Mouse (Mus musculus): ENCODE data around the gene Prr5. TPM values are rescaled to one million over a fixed set of nuclear protein-coding genes. Genes with fewer than 3 reads are reported as not detected.

Prr5 gene
- polyA plus RNA-seq, 1 experiment from 2014 or later: 20.3 TPM

- 79% methylated on average over 5 of the region's 5 CpGs for WGBS
- no peak overlapping the region for H3K9ac ChIP-seq (ENCODE audit: low read length)
- no peak for TF ChIP-seq EP300 (optimal IDR thresholded peaks at IDR 0.05)
- no peak for TF ChIP-seq CTCF (IDR thresholded peaks at IDR 0.05; ENCODE audit: low read depth)
Observed at GRCm38 (mm10) chr15:84627308-84627707, 42.1 kb upstream of the Prr5 start.

GRCm38 (mm10) chr15:84629680-84630079 is 39.7 kb upstream of the Prr5 start:
- Histone ChIP-seq H3K4me2 (replicated peaks; ENCODE audit: low read depth) (no peak overlapping the region), H3K4me1 (replicated peaks; ENCODE audit: control insufficient read depth, insufficient read depth) (no peaks in the 10 kb centered on the region), H3K27me3 (ENCODE audit: control insufficient read depth, insufficient read depth, low read length) (no peaks in the 10 kb centered on the region), H3K9ac (ENCODE audit: low read length) (no peak overlapping the region), H3K36me3 (ENCODE audit: control insufficient read depth, insufficient read depth, low read length) (no peaks in the 10 kb centered on the region), H3K4me3 (ENCODE audit: low read depth, low read length) (no peak overlapping the region), H3K9me3 (ENCODE audit: control insufficient read depth, low read length) (no peaks in the 10 kb centered on the region), H3K27ac (replicated peaks) (no peak overlapping the region)
- DNase-seq (ENCODE audit: low spot score) (peak; percentile 78), ATAC-seq (ENCODE audit: low FRiP score, low TSS enrichment) (no peak)
- 22% methylated on average over 3 of the region's 3 CpGs for WGBS
- TF ChIP-seq EP300 (optimal IDR thresholded peaks at IDR 0.05) (no peak), CTCF (IDR thresholded peaks at IDR 0.05; ENCODE audit: low read depth) (peak; percentile 84)

More at GRCm38 (mm10) chr15:84627308-84627707, 42.1 kb upstream of the Prr5 start:
- no peaks in the 10 kb centered on the region for H3K36me3 ChIP-seq (ENCODE audit: control insufficient read depth, insufficient read depth, low read length)
- H3K27me3 ChIP-seq (ENCODE audit: control insufficient read depth, insufficient read depth, low read length): no peaks in the 10 kb centered on the region
- DNase-seq (ENCODE audit: low spot score) (no peak), ATAC-seq (ENCODE audit: low FRiP score, low TSS enrichment) (no peak)
- no peaks in the 10 kb centered on the region for H3K9me3 ChIP-seq (ENCODE audit: control insufficient read depth, low read length)
- no peaks in the 10 kb centered on the region for H3K4me1 ChIP-seq (replicated peaks; ENCODE audit: control insufficient read depth, insufficient read depth)
- no peak overlapping the region for H3K4me2 ChIP-seq (replicated peaks; ENCODE audit: low read depth)
- no peak overlapping the region for H3K27ac ChIP-seq (replicated peaks)
- H3K4me3 ChIP-seq (ENCODE audit: low read depth, low read length): no peak overlapping the region

- H3K27ac ChIP-seq (replicated peaks): no peak overlapping the region
- DNase-seq (ENCODE audit: low spot score) (peak; percentile 85), ATAC-seq (ENCODE audit: low FRiP score, low TSS enrichment) (peak; percentile 56; the same call in 1 of the 2 replicates)
- no peaks in the 10 kb centered on the region for H3K9me3 ChIP-seq (ENCODE audit: control insufficient read depth, low read length)
- no peaks in the 10 kb centered on the region for H3K36me3 ChIP-seq (ENCODE audit: control insufficient read depth, insufficient read depth, low read length)
- H3K4me2 ChIP-seq (replicated peaks; ENCODE audit: low read depth): no peak overlapping the region
- H3K4me3 ChIP-seq (ENCODE audit: low read depth, low read length): no peak overlapping the region
- H3K9ac ChIP-seq (ENCODE audit: low read length): no peak overlapping the region
- H3K4me1 ChIP-seq (replicated peaks; ENCODE audit: control insufficient read depth, insufficient read depth): no peaks in the 10 kb centered on the region
- TF ChIP-seq CTCF (IDR thresholded peaks at IDR 0.05; ENCODE audit: low read depth) (peak; percentile 99), EP300 (optimal IDR thresholded peaks at IDR 0.05) (no peak)
- 2% methylated on average over 7 of the region's 7 CpGs for WGBS
- no peaks in the 10 kb centered on the region for H3K27me3 ChIP-seq (ENCODE audit: control insufficient read depth, insufficient read depth, low read length)
Observed at GRCm38 (mm10) chr15:84631560-84631959, 37.9 kb upstream of the Prr5 start.

GRCm38 (mm10) chr15:84634361-84634760 is 35.1 kb upstream of the Prr5 start:
- H3K4me3 ChIP-seq (ENCODE audit: low read depth, low read length): no peak overlapping the region
- no peak overlapping the region for H3K27ac ChIP-seq (replicated peaks)
- H3K4me2 ChIP-seq (replicated peaks; ENCODE audit: low read depth): no peak overlapping the region
- no peak overlapping the region for H3K9ac ChIP-seq (ENCODE audit: low read length)
- no peaks in the 10 kb centered on the region for H3K9me3 ChIP-seq (ENCODE audit: control insufficient read depth, low read length)
- TF ChIP-seq CTCF (IDR thresholded peaks at IDR 0.05; ENCODE audit: low read depth) (no peak), EP300 (optimal IDR thresholded peaks at IDR 0.05) (no peak)
- no peaks in the 10 kb centered on the region for H3K4me1 ChIP-seq (replicated peaks; ENCODE audit: control insufficient read depth, insufficient read depth)
- DNase-seq (ENCODE audit: low spot score) (no peak), ATAC-seq (ENCODE audit: low FRiP score, low TSS enrichment) (no peak)
- no peaks in the 10 kb centered on the region for H3K27me3 ChIP-seq (ENCODE audit: control insufficient read depth, insufficient read depth, low read length)
- no peaks in the 10 kb centered on the region for H3K36me3 ChIP-seq (ENCODE audit: control insufficient read depth, insufficient read depth, low read length)
- 50% methylated on average over 3 of the region's 3 CpGs for WGBS

GRCm38 (mm10) chr15:84638405-84638804 is 31.0 kb upstream of the Prr5 start:
- Histone ChIP-seq H3K36me3 (ENCODE audit: control insufficient read depth, insufficient read depth, low read length) (no peaks in the 10 kb centered on the region), H3K4me3 (ENCODE audit: low read depth, low read length) (no peak overlapping the region), H3K27ac (replicated peaks) (peak overlapping the region; percentile 90), H3K4me1 (replicated peaks; ENCODE audit: control insufficient read depth, insufficient read depth) (peaks cover 7% of the 10 kb centered on the region; the same call in 1 of the 2 replicates), H3K27me3 (ENCODE audit: control insufficient read depth, insufficient read depth, low read length) (no peaks in the 10 kb centered on the region), H3K9ac (ENCODE audit: low read length) (no peak overlapping the region), H3K4me2 (replicated peaks; ENCODE audit: low read depth) (no peak overlapping the region), H3K9me3 (ENCODE audit: control insufficient read depth, low read length) (no peaks in the 10 kb centered on the region)
- DNase-seq (ENCODE audit: low spot score): no peak
- no peak for ATAC-seq (ENCODE audit: low FRiP score, low TSS enrichment)
- TF ChIP-seq CTCF (IDR thresholded peaks at IDR 0.05; ENCODE audit: low read depth): no peak

- ATAC-seq (ENCODE audit: low FRiP score, low TSS enrichment) (peak; percentile 12; the same call in 1 of the 2 replicates), DNase-seq (ENCODE audit: low spot score) (no peak)
- H3K36me3 ChIP-seq (ENCODE audit: control insufficient read depth, insufficient read depth, low read length): no peaks in the 10 kb centered on the region
- no peak overlapping the region for H3K4me2 ChIP-seq (replicated peaks; ENCODE audit: low read depth)
- H3K27me3 ChIP-seq (ENCODE audit: control insufficient read depth, insufficient read depth, low read length): no peaks in the 10 kb centered on the region
- peaks cover 7% of the 10 kb centered on the region; the same call in 1 of the 2 replicates for H3K4me1 ChIP-seq (replicated peaks; ENCODE audit: control insufficient read depth, insufficient read depth)
- no peak overlapping the region for H3K4me3 ChIP-seq (ENCODE audit: low read depth, low read length)
- peak overlapping the region; percentile 13; the same call in 1 of the 2 replicates for H3K9ac ChIP-seq (ENCODE audit: low read length)
- H3K27ac ChIP-seq (replicated peaks): peak overlapping the region; percentile 90
- WGBS: 40% methylated on average over 5 of the region's 5 CpGs
- no peaks in the 10 kb centered on the region for H3K9me3 ChIP-seq (ENCODE audit: control insufficient read depth, low read length)
- TF ChIP-seq CTCF (IDR thresholded peaks at IDR 0.05; ENCODE audit: low read depth): no peak
- TF ChIP-seq EP300 (optimal IDR thresholded peaks at IDR 0.05): no peak
Observed at GRCm38 (mm10) chr15:84639072-84639450, 30.4 kb upstream of the Prr5 start.
